ENCODE assay signal across 8 mouse cellular contexts in genomic region chr19:47067096-47067882, GRCm38 (mm10). TPM values are rescaled to one million over a fixed set of nuclear protein-coding genes. Genes with fewer than 3 reads are reported as not detected.
DNase-seq lines count a peak whose midpoint lies in the region; ATAC-seq and TF ChIP-seq lines count a peak whose summit lies in the region.

Gene Taf5 (plus strand): TSS chr19:47067746.

- H3K4me2 ChIP-seq in forebrain, embryonic 13.5 days = peak within 1 kb of the TSS; percentile 70
- H3K4me2 ChIP-seq in liver, postnatal 0 days (ENCODE audit: low read depth, low read length) = peak within 1 kb of the TSS; percentile 83
- H3K4me2 ChIP-seq in neural tube, embryonic 14.5 days (ENCODE audit: low read depth, low read length) = peak within 1 kb of the TSS; percentile 54

- TF ChIP-seq POLR2A in ES-Bruce4 (IDR thresholded peaks at IDR 0.05; ENCODE audit: insufficient read depth, low read length) = peak; percentile 98

- ATAC-seq in cerebellum, adult (ENCODE audit: insufficient number of reproducible peaks, low FRiP score, low TSS enrichment) = peak; percentile 84; the same call in 1 of the 2 replicates
- ATAC-seq in forebrain, embryonic 13.5 days = peak; percentile 84
- peak; percentile 77 for ATAC-seq in liver, postnatal 0 days
- peak; percentile 74 for ATAC-seq in neural tube, embryonic 14.5 days (ENCODE audit: low read depth)

- H3K36me3 ChIP-seq in ES-Bruce4 (ENCODE audit: control insufficient read depth, insufficient read depth, low read length, poor library complexity, severe bottlenecking) = peaks cover 16% of the 10 kb centered on the region
- H3K36me3 ChIP-seq in forebrain, embryonic 13.5 days (ENCODE audit: poor library complexity, severe bottlenecking) = peaks cover 16% of the 10 kb centered on the region
- H3K36me3 ChIP-seq in liver, postnatal 0 days (replicated peaks; ENCODE audit: insufficient read depth, low read length) = peaks cover 15% of the 10 kb centered on the region
- peaks cover 12% of the 10 kb centered on the region; the same call in 1 of the 2 replicates for H3K36me3 ChIP-seq in neural tube, embryonic 14.5 days (ENCODE audit: control insufficient read depth, insufficient read depth, low read length)

- 10% methylated on average over 48 of the region's 49 CpGs for WGBS in forebrain, embryonic 13.5 days
- 6% methylated on average over 49 of the region's 49 CpGs for WGBS in large intestine, adult 2 months
- 10% methylated on average over 46 of the region's 49 CpGs for WGBS in liver, postnatal 0 days (ENCODE audit: insufficient replicate concordance)
- WGBS in neural tube, embryonic 14.5 days = 12% methylated on average over 46 of the region's 49 CpGs

- TF ChIP-seq CTCF in ES-Bruce4 (IDR thresholded peaks at IDR 0.05; ENCODE audit: low read depth, low read length) = no peak
- peak; percentile 28 for TF ChIP-seq CTCF in liver, postnatal 0 days (IDR thresholded peaks at IDR 0.05; ENCODE audit: low read depth)

- H3K9me3 ChIP-seq in ES-Bruce4 (replicated peaks; ENCODE audit: control insufficient read depth, insufficient read depth, low read length, poor library complexity, severe bottlenecking) = no peaks in the 10 kb centered on the region
- H3K9me3 ChIP-seq in forebrain, embryonic 13.5 days (replicated peaks) = no peaks in the 10 kb centered on the region
- H3K9me3 ChIP-seq in liver, postnatal 0 days (ENCODE audit: low read length) = no peaks in the 10 kb centered on the region
- no peaks in the 10 kb centered on the region for H3K9me3 ChIP-seq in neural tube, embryonic 14.5 days (ENCODE audit: control insufficient read depth, low read length)

- TF ChIP-seq EP300 in ES-Bruce4 (IDR thresholded peaks at IDR 0.05; ENCODE audit: insufficient read depth, low read depth, low read length) = peak; percentile 52; the same call in 1 of the 2 replicates
- TF ChIP-seq EP300 in liver, postnatal 0 days (IDR thresholded peaks at IDR 0.05; ENCODE audit: low read depth) = no peak

- H3K9ac ChIP-seq in ES-Bruce4 (ENCODE audit: low read depth, poor library complexity, severe bottlenecking) = peak within 1 kb of the TSS; percentile 91
- H3K9ac ChIP-seq in forebrain, embryonic 13.5 days = peak within 1 kb of the TSS; percentile 99
- H3K9ac ChIP-seq in liver, postnatal 0 days (replicated peaks) = peak within 1 kb of the TSS; percentile 93
- peak within 1 kb of the TSS; percentile 80 for H3K9ac ChIP-seq in neural tube, embryonic 14.5 days (replicated peaks; ENCODE audit: low read depth, low read length)

- intact Hi-C loops in heart, postnatal 10 days (cut with DNase I) = no loop called here

- DNase-seq in heart, postnatal 10 days = peak; percentile 99
- peak; percentile 88 for DNase-seq in large intestine, adult 2 months (ENCODE audit: low read depth, low spot score)
- DNase-seq in liver, postnatal 0 days = peak; percentile 98
- DNase-seq in testis, postnatal 10 days (ENCODE audit: low spot score) = peak; percentile 98

- H3K4me3 ChIP-seq in ES-Bruce4 (ENCODE audit: low read depth, low read length) = peak within 1 kb of the TSS; percentile 66
- H3K4me3 ChIP-seq in forebrain, embryonic 13.5 days = peak within 1 kb of the TSS; percentile 99
- peak within 1 kb of the TSS; percentile 92 for H3K4me3 ChIP-seq in liver, postnatal 0 days (ENCODE audit: low read depth, low read length)
- peak within 1 kb of the TSS; percentile 98 for H3K4me3 ChIP-seq in neural tube, embryonic 14.5 days (ENCODE audit: low read depth, low read length)

- H3K4me1 ChIP-seq in ES-Bruce4 (ENCODE audit: control insufficient read depth, insufficient read depth, low read length) = no peaks in the 10 kb centered on the region
- H3K4me1 ChIP-seq in forebrain, embryonic 13.5 days = peaks cover 14% of the 10 kb centered on the region
- H3K4me1 ChIP-seq in liver, postnatal 0 days (ENCODE audit: insufficient read depth) = peaks cover 9% of the 10 kb centered on the region
- peaks cover 3% of the 10 kb centered on the region; the same call in 1 of the 2 replicates for H3K4me1 ChIP-seq in neural tube, embryonic 14.5 days (ENCODE audit: control insufficient read depth, insufficient read depth, low read length)

- no peaks in the 10 kb centered on the region for H3K27me3 ChIP-seq in ES-Bruce4 (ENCODE audit: control insufficient read depth, insufficient read depth, low read length, poor library complexity, severe bottlenecking)
- H3K27me3 ChIP-seq in forebrain, embryonic 13.5 days = no peaks in the 10 kb centered on the region
- H3K27me3 ChIP-seq in liver, postnatal 0 days (ENCODE audit: insufficient read depth, low read length) = no peaks in the 10 kb centered on the region
- H3K27me3 ChIP-seq in neural tube, embryonic 14.5 days (ENCODE audit: control insufficient read depth, insufficient read depth, low read length) = no peaks in the 10 kb centered on the region; the same call in 1 of the 2 replicates

- H3K27ac ChIP-seq in ES-Bruce4 (ENCODE audit: insufficient read depth, low read length) = peak within 1 kb of the TSS; percentile 24; the same call in 1 of the 2 replicates
- H3K27ac ChIP-seq in forebrain, embryonic 13.5 days = peak within 1 kb of the TSS; percentile 85
- H3K27ac ChIP-seq in liver, postnatal 0 days (ENCODE audit: low read depth) = peak within 1 kb of the TSS; percentile 88
- peak within 1 kb of the TSS; percentile 84 for H3K27ac ChIP-seq in neural tube, embryonic 14.5 days (ENCODE audit: low read depth, low read length)

RNA-seq across cellular contexts. Expression of gene Taf5, which starts in this region (rescaled TPM):
- 19.4 and 21.8 TPM in 2 replicates for polyA plus RNA-seq in ES-Bruce4 (2011; ENCODE audit: insufficient read depth, insufficient read length, low read depth, missing spikeins)
- polyA plus RNA-seq in forebrain, embryonic 13.5 days (2015; fragmentation: Nextera tagmentation; extraction: Ambion mirVana) = 6.9 and 7.0 TPM in 2 replicates
- 1 to 10 TPM; 3.1 to 4.3 TPM for total RNA-seq in heart, postnatal 10 days (2021)
- polyA plus RNA-seq in large intestine, adult 2 months (2012; rRNA removed) = 3.2 and 3.5 TPM in 2 replicates
- polyA plus RNA-seq in liver, postnatal 0 days (2015; fragmentation: Nextera tagmentation; extraction: Ambion mirVana) = 2.1 and 2.3 TPM in 2 replicates
- polyA plus RNA-seq in neural tube, embryonic 14.5 days (2014; fragmentation: Nextera tagmentation; extraction: Ambion mirVana) = 7.7 and 9.8 TPM in 2 replicates

Comparison
In these comparisons a context has a peak if more than half of its experiments do, and no peak if none do; other contexts are left out.
1. Peak in every context shown above with its lines: DNase-seq, ATAC-seq, H3K4me3 ChIP-seq and H3K27ac ChIP-seq.
2. H3K27ac ChIP-seq: peak in every context shown above with its lines; median percentile 88 in liver, postnatal 0 days; 85 in forebrain, embryonic 13.5 days; 84 in neural tube, embryonic 14.5 days; 24 in ES-Bruce4.